Mouse (Mus musculus): ENCODE measurements around the gene Slc48a1. TPM values are rescaled to one million over a fixed set of nuclear protein-coding genes. Genes with fewer than 3 reads are reported as not detected.
A peak's percentile ranks its signal among the peaks of the same experiment; 100 is the strongest.

The Slc48a1 gene
- polyA plus RNA-seq, 1 experiment from 2014 or later, result 48.0 TPM

- H3K27me3 ChIP-seq, result 0 out of 2 replicates have a peak, but pooled peaks cover 2% of the 10 kb centered on the region
- peaks cover 30% of the 10 kb centered on the region for H3K4me1 ChIP-seq (replicated peaks)
- WGBS, result 70% methylated on average over 10 of the region's 10 CpGs
- no peaks in the 10 kb centered on the region for H3K36me3 ChIP-seq
- H3K4me3 ChIP-seq (replicated peaks), result no peak overlapping the region
- no peak overlapping the region for H3K9ac ChIP-seq (replicated peaks)
- peak; percentile 24; the same call in 1 of the 2 replicates for ATAC-seq
- H3K9me3 ChIP-seq, result no peaks in the 10 kb centered on the region
- no peak overlapping the region for H3K4me2 ChIP-seq (replicated peaks)
- H3K27ac ChIP-seq, result 0 out of 2 replicates have a peak overlapping the region, but pooled peaks have one; percentile 2
Observed at GRCm38 (mm10) chr15:97744930-97745329, 33.4 kb upstream of the Slc48a1 start.

GRCm38 (mm10) chr15:97745331-97745730 lies 33.0 kb upstream of the Slc48a1 start:
- no peaks in the 10 kb centered on the region for H3K36me3 ChIP-seq
- H3K4me1 ChIP-seq (replicated peaks), result peaks cover 34% of the 10 kb centered on the region
- H3K4me3 ChIP-seq (replicated peaks), result no peak overlapping the region
- H3K27me3 ChIP-seq, result 0 out of 2 replicates have a peak, but pooled peaks cover 2% of the 10 kb centered on the region
- no peaks in the 10 kb centered on the region for H3K9me3 ChIP-seq
- ATAC-seq, result no peak
- H3K4me2 ChIP-seq (replicated peaks), result no peak overlapping the region
- H3K9ac ChIP-seq (replicated peaks), result no peak overlapping the region
- H3K27ac ChIP-seq, result 0 out of 2 replicates have a peak overlapping the region, but pooled peaks have one; percentile 2
- 79% methylated on average over 10 of the region's 10 CpGs for WGBS

DNA sequence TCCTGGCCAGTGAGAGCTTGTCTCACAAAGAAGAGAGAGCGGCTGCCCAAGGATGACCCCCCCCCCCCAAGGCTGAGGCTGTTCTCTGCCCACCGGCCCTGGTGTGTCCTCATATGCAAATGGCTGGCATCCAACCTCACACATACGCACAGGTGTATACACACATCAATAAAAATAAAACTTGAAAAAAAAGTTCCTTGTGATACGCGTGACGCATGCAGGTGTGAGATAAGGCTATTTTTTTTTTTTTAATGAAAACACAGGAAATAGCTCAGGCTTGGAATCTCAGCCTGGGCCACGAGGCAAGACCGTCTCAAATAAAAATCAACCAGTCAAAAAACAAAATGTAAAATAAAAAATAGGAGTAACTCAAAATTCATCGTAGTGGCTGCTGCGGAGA lies 32.0 kb upstream of the Slc48a1 start:
- Histone ChIP-seq H3K27me3 (0 out of 2 replicates have a peak, but pooled peaks cover 2% of the 10 kb centered on the region), H3K36me3 (no peaks in the 10 kb centered on the region), H3K4me2 (replicated peaks) (no peak overlapping the region), H3K4me1 (replicated peaks) (peaks cover 42% of the 10 kb centered on the region), H3K4me3 (replicated peaks) (no peak overlapping the region), H3K27ac (no peak overlapping the region), H3K9ac (replicated peaks) (no peak overlapping the region), H3K9me3 (no peaks in the 10 kb centered on the region)
- ATAC-seq, result no peak
- 94% methylated on average over 10 of the region's 10 CpGs for WGBS

- H3K9me3 ChIP-seq, result no peaks in the 10 kb centered on the region
- no peak overlapping the region for H3K4me2 ChIP-seq (replicated peaks)
- no peak overlapping the region for H3K4me3 ChIP-seq (replicated peaks)
- no peak overlapping the region for H3K27ac ChIP-seq
- no peaks in the 10 kb centered on the region for H3K36me3 ChIP-seq
- peaks cover 42% of the 10 kb centered on the region for H3K4me1 ChIP-seq (replicated peaks)
- no peak for ATAC-seq
- 0 out of 2 replicates have a peak, but pooled peaks cover 2% of the 10 kb centered on the region for H3K27me3 ChIP-seq
- 94% methylated on average over 24 of the region's 24 CpGs for WGBS
- no peak overlapping the region for H3K9ac ChIP-seq (replicated peaks)
Observed at GRCm38 (mm10) chr15:97746748-97747147, 31.6 kb upstream of the Slc48a1 start.

GRCm38 (mm10) chr15:97747486-97747885 lies 30.8 kb upstream of the Slc48a1 start:
- Histone ChIP-seq H3K4me3 (replicated peaks) (no peak overlapping the region), H3K36me3 (no peaks in the 10 kb centered on the region), H3K27ac (no peak overlapping the region), H3K9me3 (no peaks in the 10 kb centered on the region), H3K9ac (replicated peaks) (no peak overlapping the region), H3K4me1 (replicated peaks) (peaks cover 35% of the 10 kb centered on the region), H3K27me3 (0 out of 2 replicates have a peak, but pooled peaks cover 2% of the 10 kb centered on the region), H3K4me2 (replicated peaks) (no peak overlapping the region)
- 83% methylated on average over 4 of the region's 4 CpGs for WGBS
- no peak for ATAC-seq

DNA sequence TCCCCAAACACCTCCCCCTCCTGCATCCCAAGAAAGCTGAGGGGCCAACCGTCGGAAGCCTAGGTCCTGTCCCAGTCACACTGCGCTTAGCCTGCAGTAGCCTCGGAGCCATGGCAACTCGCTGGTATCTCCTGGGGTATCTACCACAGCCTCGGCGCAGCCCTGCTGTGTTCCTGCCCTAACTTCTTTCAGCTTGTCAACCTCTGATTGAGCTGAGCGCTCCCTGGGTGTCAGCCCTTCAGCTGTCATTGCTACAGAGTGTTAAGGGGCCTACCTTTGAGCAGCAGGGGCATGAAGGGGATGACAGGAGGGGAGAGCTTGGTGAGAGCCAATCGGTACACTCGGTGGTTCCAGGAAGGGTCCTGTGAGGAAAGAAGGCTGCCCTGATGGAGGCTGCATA lies 30.0 kb upstream of the Slc48a1 start:
- no peak for ATAC-seq
- 34% methylated on average over 10 of the region's 10 CpGs for WGBS

GRCm38 (mm10) chr15:97748964-97749363 lies 29.4 kb upstream of the Slc48a1 start:
- H3K4me3 ChIP-seq (replicated peaks), result no peak overlapping the region
- H3K4me2 ChIP-seq (replicated peaks), result no peak overlapping the region
- peaks cover 36% of the 10 kb centered on the region for H3K4me1 ChIP-seq (replicated peaks)
- ATAC-seq, result no peak
- H3K9ac ChIP-seq (replicated peaks), result no peak overlapping the region
- WGBS, result 79% methylated on average over 4 of the region's 4 CpGs
- no peaks in the 10 kb centered on the region for H3K36me3 ChIP-seq
- H3K27ac ChIP-seq, result no peak overlapping the region
- 0 out of 2 replicates have a peak, but pooled peaks cover 2% of the 10 kb centered on the region for H3K27me3 ChIP-seq
- H3K9me3 ChIP-seq, result no peaks in the 10 kb centered on the region

More for the DNA sequence above, 30.0 kb upstream of the Slc48a1 start:
- peaks cover 34% of the 10 kb centered on the region for H3K4me1 ChIP-seq (replicated peaks)
- 0 out of 2 replicates have a peak, but pooled peaks cover 2% of the 10 kb centered on the region for H3K27me3 ChIP-seq
- no peaks in the 10 kb centered on the region for H3K36me3 ChIP-seq
- no peak overlapping the region for H3K9ac ChIP-seq (replicated peaks)
- no peak overlapping the region for H3K27ac ChIP-seq
- H3K4me3 ChIP-seq (replicated peaks), result no peak overlapping the region
- no peaks in the 10 kb centered on the region for H3K9me3 ChIP-seq
- H3K4me2 ChIP-seq (replicated peaks), result no peak overlapping the region

DNA sequence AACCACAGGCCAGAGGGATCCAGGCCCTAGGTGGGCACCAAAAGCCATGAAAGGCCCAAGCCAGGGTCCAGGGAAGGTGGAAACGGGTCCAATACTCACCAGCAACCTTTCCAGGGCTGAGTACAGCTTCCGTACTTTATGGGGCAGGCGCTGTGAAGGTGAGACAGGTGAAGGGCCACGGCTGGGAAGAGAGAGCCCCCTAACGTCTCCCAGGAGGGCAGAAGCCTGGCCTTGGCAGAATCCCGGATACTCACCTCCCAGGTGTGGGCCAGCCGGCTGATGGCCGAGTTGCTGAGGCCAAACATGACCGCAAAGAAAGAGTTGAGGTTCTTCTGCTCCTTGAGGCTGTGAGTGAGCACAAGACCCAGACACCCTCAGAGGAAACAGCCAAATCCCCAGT lies 28.9 kb upstream of the Slc48a1 start:
- H3K9me3 ChIP-seq, result no peaks in the 10 kb centered on the region
- H3K36me3 ChIP-seq, result no peaks in the 10 kb centered on the region
- H3K9ac ChIP-seq (replicated peaks), result no peak overlapping the region
- WGBS, result 96% methylated on average over 9 of the region's 9 CpGs
- no peak overlapping the region for H3K27ac ChIP-seq
- no peak overlapping the region for H3K4me2 ChIP-seq (replicated peaks)
- 0 out of 2 replicates have a peak, but pooled peaks cover 2% of the 10 kb centered on the region for H3K27me3 ChIP-seq
- no peak for ATAC-seq
- peaks cover 41% of the 10 kb centered on the region for H3K4me1 ChIP-seq (replicated peaks)
- no peak overlapping the region for H3K4me3 ChIP-seq (replicated peaks)

DNA sequence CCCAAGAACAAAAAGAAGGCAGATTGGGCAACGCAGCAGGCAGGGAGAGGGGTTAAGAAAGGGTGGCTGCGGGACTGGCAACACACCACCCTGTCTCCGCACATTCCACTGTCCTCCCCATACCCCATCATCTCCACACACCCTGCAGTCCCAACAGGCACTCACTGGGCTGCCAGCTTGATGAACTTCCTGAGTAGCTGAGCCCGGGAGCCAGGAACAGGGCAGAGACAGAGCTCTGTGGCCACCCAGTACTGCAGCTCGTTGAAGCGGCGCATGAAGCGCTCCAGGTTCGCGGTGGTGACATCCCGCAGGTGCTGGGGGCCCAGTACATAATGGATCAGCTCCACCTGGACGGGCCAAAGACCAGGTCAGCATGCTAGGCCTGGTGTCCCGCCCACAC lies 28.5 kb upstream of the Slc48a1 start:
- H3K4me3 ChIP-seq (replicated peaks), result no peak overlapping the region
- ATAC-seq, result no peak
- H3K4me1 ChIP-seq (replicated peaks), result peaks cover 39% of the 10 kb centered on the region
- H3K9me3 ChIP-seq, result no peaks in the 10 kb centered on the region
- no peak overlapping the region for H3K9ac ChIP-seq (replicated peaks)
- H3K4me2 ChIP-seq (replicated peaks), result no peak overlapping the region
- 94% methylated on average over 13 of the region's 13 CpGs for WGBS
- 0 out of 2 replicates have a peak, but pooled peaks cover 2% of the 10 kb centered on the region for H3K27me3 ChIP-seq
- H3K36me3 ChIP-seq, result no peaks in the 10 kb centered on the region
- peak overlapping the region; percentile 63; the same call in 1 of the 2 replicates for H3K27ac ChIP-seq

GRCm38 (mm10) chr15:97750697-97751096 lies 27.6 kb upstream of the Slc48a1 start:
- WGBS, result 28% methylated on average over 12 of the region's 12 CpGs
- no peak overlapping the region for H3K9ac ChIP-seq (replicated peaks)
- ATAC-seq, result peak; percentile 85

GRCm38 (mm10) chr15:97751676-97752075 lies 26.6 kb upstream of the Slc48a1 start:
- Histone ChIP-seq H3K9ac (replicated peaks) (no peak overlapping the region), H3K4me1 (replicated peaks) (peaks cover 41% of the 10 kb centered on the region), H3K4me3 (replicated peaks) (no peak overlapping the region), H3K27ac (no peak overlapping the region), H3K36me3 (no peaks in the 10 kb centered on the region), H3K9me3 (no peaks in the 10 kb centered on the region), H3K27me3 (0 out of 2 replicates have a peak, but pooled peaks cover 2% of the 10 kb centered on the region), H3K4me2 (replicated peaks) (no peak overlapping the region)
- WGBS, result 83% methylated on average over 2 of the region's 2 CpGs
- ATAC-seq, result no peak

More at GRCm38 (mm10) chr15:97750697-97751096, 27.6 kb upstream of the Slc48a1 start:
- Histone ChIP-seq H3K9me3 (no peaks in the 10 kb centered on the region), H3K4me3 (replicated peaks) (no peak overlapping the region), H3K4me2 (replicated peaks) (no peak overlapping the region), H3K4me1 (replicated peaks) (peaks cover 39% of the 10 kb centered on the region), H3K27ac (peak overlapping the region; percentile 63), H3K36me3 (no peaks in the 10 kb centered on the region), H3K27me3 (0 out of 2 replicates have a peak, but pooled peaks cover 2% of the 10 kb centered on the region)

- Histone ChIP-seq H3K4me3 (replicated peaks) (no peak overlapping the region), H3K9ac (replicated peaks) (no peak overlapping the region), H3K36me3 (no peaks in the 10 kb centered on the region), H3K27me3 (no peaks in the 10 kb centered on the region), H3K4me1 (replicated peaks) (peaks cover 41% of the 10 kb centered on the region), H3K9me3 (no peaks in the 10 kb centered on the region), H3K27ac (no peak overlapping the region), H3K4me2 (replicated peaks) (no peak overlapping the region)
- WGBS, result 95% methylated on average over 5 of the region's 5 CpGs
- ATAC-seq, result no peak
Observed at GRCm38 (mm10) chr15:97752491-97752890, 25.8 kb upstream of the Slc48a1 start.

- no peaks in the 10 kb centered on the region for H3K9me3 ChIP-seq
- 67% methylated on average over 6 of the region's 6 CpGs for WGBS
- ATAC-seq, result no peak
- H3K27me3 ChIP-seq, result no peaks in the 10 kb centered on the region
- H3K36me3 ChIP-seq, result no peaks in the 10 kb centered on the region
- no peak overlapping the region for H3K27ac ChIP-seq
- peaks cover 33% of the 10 kb centered on the region for H3K4me1 ChIP-seq (replicated peaks)
- no peak overlapping the region for H3K4me3 ChIP-seq (replicated peaks)
- no peak overlapping the region for H3K4me2 ChIP-seq (replicated peaks)
- H3K9ac ChIP-seq (replicated peaks), result no peak overlapping the region
Observed at GRCm38 (mm10) chr15:97754476-97754875, 23.8 kb upstream of the Slc48a1 start.
